In genomic region chr9:92542591-92543416, GRCm38 (mm10) we compare ENCODE assay signal across 8 mouse cellular contexts. TPM values are rescaled to one million over a fixed set of nuclear protein-coding genes. Genes with fewer than 3 reads are reported as not detected.
DNase-seq lines count a peak whose midpoint lies in the region; ATAC-seq and TF ChIP-seq lines count a peak whose summit lies in the region.

No protein-coding gene starts in this region.

- peak overlapping the region; percentile 93 for H3K9ac ChIP-seq in limb, embryonic 13.5 days
- H3K9ac ChIP-seq in midbrain, embryonic 11.5 days (ENCODE audit: low read length): peak overlapping the region; percentile 71
- peak overlapping the region; percentile 86 for H3K9ac ChIP-seq in stomach, postnatal 0 days (ENCODE audit: low read length)

- WGBS in limb, embryonic 13.5 days: 2% methylated on average over 31 of the region's 31 CpGs
- 3% methylated on average over 31 of the region's 31 CpGs for WGBS in midbrain, embryonic 11.5 days
- 2% methylated on average over 31 of the region's 31 CpGs for WGBS in stomach, postnatal 0 days

- 0 out of 2 replicates have a peak, but pooled peaks have one; percentile 22 for ATAC-seq in cerebellum, adult (ENCODE audit: insufficient number of reproducible peaks, low FRiP score, low TSS enrichment)
- peak; percentile 62 for ATAC-seq in limb, embryonic 13.5 days (ENCODE audit: low FRiP score, low read depth)
- peak; percentile 68; the same call in 1 of the 2 replicates for ATAC-seq in midbrain, embryonic 11.5 days (ENCODE audit: low FRiP score)
- ATAC-seq in stomach, postnatal 0 days (ENCODE audit: low FRiP score, low TSS enrichment): peak; percentile 53

- peaks cover 4% of the 10 kb centered on the region for H3K36me3 ChIP-seq in limb, embryonic 13.5 days
- H3K36me3 ChIP-seq in midbrain, embryonic 11.5 days (ENCODE audit: control insufficient read depth, insufficient read depth, low read length): no peaks in the 10 kb centered on the region
- 0 out of 2 replicates have a peak, but pooled peaks cover 2% of the 10 kb centered on the region for H3K36me3 ChIP-seq in stomach, postnatal 0 days (ENCODE audit: control insufficient read depth, insufficient read depth, low read length)

- no peaks in the 10 kb centered on the region for H3K9me3 ChIP-seq in limb, embryonic 13.5 days
- no peaks in the 10 kb centered on the region for H3K9me3 ChIP-seq in midbrain, embryonic 11.5 days (ENCODE audit: control insufficient read depth, low read length)
- no peaks in the 10 kb centered on the region for H3K9me3 ChIP-seq in stomach, postnatal 0 days (ENCODE audit: control insufficient read depth, low read length)

- no peaks in the 10 kb centered on the region for H3K4me1 ChIP-seq in brown adipose tissue, adult 24 weeks (ENCODE audit: control insufficient read depth, insufficient read depth, insufficient read length, low read length)
- peaks cover 51% of the 10 kb centered on the region for H3K4me1 ChIP-seq in limb, embryonic 13.5 days
- peaks cover 8% of the 10 kb centered on the region for H3K4me1 ChIP-seq in midbrain, embryonic 11.5 days (ENCODE audit: control insufficient read depth, insufficient read depth, low read length)
- H3K4me1 ChIP-seq in stomach, postnatal 0 days (replicated peaks; ENCODE audit: control insufficient read depth, insufficient read depth): 0 out of 2 replicates have a peak, but pooled peaks cover 6% of the 10 kb centered on the region

- no peaks in the 10 kb centered on the region for H3K27me3 ChIP-seq in limb, embryonic 13.5 days
- H3K27me3 ChIP-seq in midbrain, embryonic 11.5 days (ENCODE audit: control insufficient read depth, insufficient read depth, low read length): no peaks in the 10 kb centered on the region; the same call in 1 of the 2 replicates
- H3K27me3 ChIP-seq in stomach, postnatal 0 days (ENCODE audit: control insufficient read depth, insufficient read depth, low read length): no peaks in the 10 kb centered on the region

- DNase-seq in cerebellum, postnatal 25 days: no peak
- peak; percentile 52 for DNase-seq in gastrocnemius, postnatal 10 days
- peak; percentile 32 for DNase-seq in induced T-regulatory cell, adult 2 months (ENCODE audit: low read depth)
- peak; percentile 96 for DNase-seq in midbrain, embryonic 11.5 days (ENCODE audit: low spot score, missing footprints)
- peak; percentile 47 for DNase-seq in stomach, postnatal 0 days (ENCODE audit: low spot score)

- peak; percentile 49; the same call in 1 of the 2 replicates for TF ChIP-seq CTCF in stomach, postnatal 0 days (IDR thresholded peaks at IDR 0.05; ENCODE audit: low read depth)

- H3K4me3 ChIP-seq in brown adipose tissue, adult 24 weeks (ENCODE audit: insufficient read depth, low read depth, low read length): peak overlapping the region; percentile 70
- H3K4me3 ChIP-seq in limb, embryonic 13.5 days: peak overlapping the region; percentile 88
- peak overlapping the region; percentile 50 for H3K4me3 ChIP-seq in midbrain, embryonic 11.5 days (ENCODE audit: low read depth, low read length)
- H3K4me3 ChIP-seq in stomach, postnatal 0 days (ENCODE audit: low read depth, low read length): peak overlapping the region; percentile 79

- TF ChIP-seq EP300 in stomach, postnatal 0 days (optimal IDR thresholded peaks at IDR 0.05): no peak

- H3K4me2 ChIP-seq in limb, embryonic 13.5 days (replicated peaks): peak overlapping the region; percentile 72
- peak overlapping the region; percentile 85 for H3K4me2 ChIP-seq in midbrain, embryonic 11.5 days
- peak overlapping the region; percentile 87 for H3K4me2 ChIP-seq in stomach, postnatal 0 days (replicated peaks; ENCODE audit: low read depth)

- peak overlapping the region; percentile 44; the same call in 1 of the 2 replicates for H3K27ac ChIP-seq in brown adipose tissue, adult 24 weeks (replicated peaks; ENCODE audit: low read depth, low read length)
- peak overlapping the region; percentile 97 for H3K27ac ChIP-seq in limb, embryonic 13.5 days
- H3K27ac ChIP-seq in midbrain, embryonic 11.5 days (ENCODE audit: low read depth, low read length): no peak overlapping the region
- peak overlapping the region; percentile 88 for H3K27ac ChIP-seq in stomach, postnatal 0 days (replicated peaks)

RNA-seq across cellular contexts. Expression of gene Plod2, which starts 0.8 kb away (rescaled TPM):
- polyA plus RNA-seq in brown adipose tissue, adult 24 weeks (2012; ENCODE audit: insufficient read depth, insufficient read length, missing spikeins): 1.3 and 1.9 TPM in 2 replicates
- 10 to 100 TPM; 12.1 to 23.8 TPM for total RNA-seq in gastrocnemius, postnatal 10 days (2021)
- 56.6 and 62.8 TPM in 2 replicates for polyA plus RNA-seq in limb, embryonic 13.5 days (2015; fragmentation: Nextera tagmentation; extraction: Ambion mirVana)
- 25.2 and 26.6 TPM in 2 replicates for polyA plus RNA-seq in midbrain, embryonic 11.5 days (2014; fragmentation: Nextera tagmentation; extraction: Ambion mirVana)
- 13.6 and 17.5 TPM in 2 replicates for polyA plus RNA-seq in stomach, postnatal 0 days (2015; fragmentation: Nextera tagmentation; extraction: Ambion mirVana)

Comparison
In these comparisons a context has a peak if more than half of its experiments do, and no peak if none do; other contexts are left out.
1. DNase-seq: peak in gastrocnemius, postnatal 10 days (single experiment), induced T-regulatory cell, adult 2 months (single experiment), midbrain, embryonic 11.5 days (single experiment) and stomach, postnatal 0 days (single experiment); none in cerebellum, postnatal 25 days (0 of 2).
2. Peak in every context shown above with its lines, with median percentiles within 50 percentile points of each other: ATAC-seq, H3K4me3 ChIP-seq, H3K4me2 ChIP-seq and H3K9ac ChIP-seq.